Mouse (Mus musculus) left cerebral cortex, adult 11 months (tissue): Measurements from ENCODE around the gene Mgmt.

Source experiments
- DNase-seq: peaks from one replicate; pipeline ENCODE4 v3.0.0; 2022; ENCODE audit warnings: low spot score

The Mgmt gene

GRCm38 (mm10) chr7:137060488-137060887 is 166.1 kb downstream of the Mgmt start:
- DNase-seq, result no peak

- no peak for DNase-seq
These were observed 166.7 kb downstream of the Mgmt start for GRCm38 (mm10) chr7:137061109-137061508.

- DNase-seq, result no peak
These were observed 169.8 kb downstream of the Mgmt start for GRCm38 (mm10) chr7:137064255-137064654.

GRCm38 (mm10) chr7:137065408-137065807 is 171.0 kb downstream of the Mgmt start:
- no peak for DNase-seq

GRCm38 (mm10) chr7:137066211-137066610 is 171.8 kb downstream of the Mgmt start:
- DNase-seq, result no peak

- no peak for DNase-seq
These were observed 172.6 kb downstream of the Mgmt start for GRCm38 (mm10) chr7:137066997-137067396.

- DNase-seq, result no peak
These were observed 173.3 kb downstream of the Mgmt start for GRCm38 (mm10) chr7:137067758-137068157.

GRCm38 (mm10) chr7:137068796-137069195 is 174.4 kb downstream of the Mgmt start:
- DNase-seq, result no peak

- no peak for DNase-seq
These were observed 175.4 kb downstream of the Mgmt start for GRCm38 (mm10) chr7:137069768-137070167.

GRCm38 (mm10) chr7:137071346-137071745 is 176.9 kb downstream of the Mgmt start:
- no peak for DNase-seq

GRCm38 (mm10) chr7:137073878-137074277 is 179.5 kb downstream of the Mgmt start:
- DNase-seq, result no peak

GRCm38 (mm10) chr7:137074324-137074723 is 179.9 kb downstream of the Mgmt start:
- DNase-seq, result no peak

- DNase-seq, result no peak
These were observed 180.9 kb downstream of the Mgmt start for GRCm38 (mm10) chr7:137075301-137075700.

GRCm38 (mm10) chr7:137080171-137080570 is 185.8 kb downstream of the Mgmt start:
- no peak for DNase-seq

GRCm38 (mm10) chr7:137082171-137082570 is 187.8 kb downstream of the Mgmt start:
- DNase-seq, result no peak

- no peak for DNase-seq
These were observed 190.2 kb downstream of the Mgmt start for GRCm38 (mm10) chr7:137084651-137085050.

GRCm38 (mm10) chr7:137085969-137086606 is 191.7 kb downstream of the Mgmt start:
- DNase-seq, result no peak

- DNase-seq, result no peak
These were observed 192.7 kb downstream of the Mgmt start for GRCm38 (mm10) chr7:137087136-137087535.

- no peak for DNase-seq
These were observed 193.7 kb downstream of the Mgmt start for GRCm38 (mm10) chr7:137088141-137088540.

GRCm38 (mm10) chr7:137094551-137094950 is 200.1 kb downstream of the Mgmt start:
- no peak for DNase-seq

GRCm38 (mm10) chr7:137095702-137096101 is 201.3 kb downstream of the Mgmt start:
- no peak for DNase-seq

GRCm38 (mm10) chr7:137099766-137100165 is 205.4 kb downstream of the Mgmt start:
- no peak for DNase-seq

GRCm38 (mm10) chr7:137102606-137103195 is 208.3 kb downstream of the Mgmt start:
- no peak for DNase-seq

GRCm38 (mm10) chr7:137112101-137112500 is 217.7 kb downstream of the Mgmt start:
- DNase-seq, result no peak
